Mouse (Mus musculus): ENCODE measurements around the gene Pdcd1lg2.

Gene Pdcd1lg2

GRCm38 (mm10) chr19:29374947-29375346, 35.8 kb upstream of the Pdcd1lg2 start:
- in situ Hi-C loops (cut with MboI; ENCODE audit: low pct_unique_long_range_greater_than_20kb in 1 of 2, low sequenced_read_pairs in 2 of 2, unreplicated experiment in 1 of 2), result loop anchor here in 1 of 2 experiments (25.0 kb wide), 1 partner anchor 588 kb away; no protein-coding TSS in a partner anchor

- in situ Hi-C loops (cut with MboI; ENCODE audit: low pct_unique_long_range_greater_than_20kb in 1 of 2, low sequenced_read_pairs in 2 of 2, unreplicated experiment in 1 of 2), result no loop called here
These were observed 34.3 kb upstream of the Pdcd1lg2 start for GRCm38 (mm10) chr19:29376382-29376781.

- in situ Hi-C loops (cut with MboI; ENCODE audit: low pct_unique_long_range_greater_than_20kb in 1 of 2, low sequenced_read_pairs in 2 of 2, unreplicated experiment in 1 of 2), result no loop called here
These were observed 30.7 kb upstream of the Pdcd1lg2 start for GRCm38 (mm10) chr19:29379839-29380603.

- in situ Hi-C loops (cut with MboI; ENCODE audit: low pct_unique_long_range_greater_than_20kb in 1 of 2, low sequenced_read_pairs in 2 of 2, unreplicated experiment in 1 of 2), result no loop called here
These were observed 27.4 kb upstream of the Pdcd1lg2 start for GRCm38 (mm10) chr19:29383368-29383767.

- in situ Hi-C loops (cut with MboI; ENCODE audit: low pct_unique_long_range_greater_than_20kb in 1 of 2, low sequenced_read_pairs in 2 of 2, unreplicated experiment in 1 of 2), result no loop called here
These were observed 26.3 kb upstream of the Pdcd1lg2 start for GRCm38 (mm10) chr19:29384412-29384811.

GRCm38 (mm10) chr19:29384994-29385393, 25.7 kb upstream of the Pdcd1lg2 start:
- in situ Hi-C loops (cut with MboI; ENCODE audit: low pct_unique_long_range_greater_than_20kb in 1 of 2, low sequenced_read_pairs in 2 of 2, unreplicated experiment in 1 of 2), result no loop called here

- in situ Hi-C loops (cut with MboI; ENCODE audit: low pct_unique_long_range_greater_than_20kb in 1 of 2, low sequenced_read_pairs in 2 of 2, unreplicated experiment in 1 of 2), result no loop called here
These were observed 24.9 kb upstream of the Pdcd1lg2 start for GRCm38 (mm10) chr19:29385822-29386221.

- in situ Hi-C loops (cut with MboI; ENCODE audit: low pct_unique_long_range_greater_than_20kb in 1 of 2, low sequenced_read_pairs in 2 of 2, unreplicated experiment in 1 of 2), result no loop called here
These were observed 21.9 kb upstream of the Pdcd1lg2 start for GRCm38 (mm10) chr19:29388818-29389217.

- in situ Hi-C loops (cut with MboI; ENCODE audit: low pct_unique_long_range_greater_than_20kb in 1 of 2, low sequenced_read_pairs in 2 of 2, unreplicated experiment in 1 of 2), result no loop called here
These were observed 20.2 kb upstream of the Pdcd1lg2 start for GRCm38 (mm10) chr19:29390483-29390882.

GRCm38 (mm10) chr19:29391279-29391678, 19.4 kb upstream of the Pdcd1lg2 start:
- in situ Hi-C loops (cut with MboI; ENCODE audit: low pct_unique_long_range_greater_than_20kb in 1 of 2, low sequenced_read_pairs in 2 of 2, unreplicated experiment in 1 of 2), result no loop called here

GRCm38 (mm10) chr19:29393333-29393732, 17.4 kb upstream of the Pdcd1lg2 start:
- in situ Hi-C loops (cut with MboI; ENCODE audit: low pct_unique_long_range_greater_than_20kb in 1 of 2, low sequenced_read_pairs in 2 of 2, unreplicated experiment in 1 of 2), result no loop called here

GRCm38 (mm10) chr19:29394721-29395120, 16.0 kb upstream of the Pdcd1lg2 start:
- in situ Hi-C loops (cut with MboI; ENCODE audit: low pct_unique_long_range_greater_than_20kb in 1 of 2, low sequenced_read_pairs in 2 of 2, unreplicated experiment in 1 of 2), result no loop called here

GRCm38 (mm10) chr19:29396353-29396752, 14.4 kb upstream of the Pdcd1lg2 start:
- in situ Hi-C loops (cut with MboI; ENCODE audit: low pct_unique_long_range_greater_than_20kb in 1 of 2, low sequenced_read_pairs in 2 of 2, unreplicated experiment in 1 of 2), result no loop called here

- in situ Hi-C loops (cut with MboI; ENCODE audit: low pct_unique_long_range_greater_than_20kb in 1 of 2, low sequenced_read_pairs in 2 of 2, unreplicated experiment in 1 of 2), result no loop called here
These were observed 10.9 kb upstream of the Pdcd1lg2 start for GRCm38 (mm10) chr19:29399786-29400185.

- in situ Hi-C loops (cut with MboI; ENCODE audit: low pct_unique_long_range_greater_than_20kb in 1 of 2, low sequenced_read_pairs in 2 of 2, unreplicated experiment in 1 of 2), result no loop called here
These were observed 10.3 kb upstream of the Pdcd1lg2 start for GRCm38 (mm10) chr19:29400466-29400865.

GRCm38 (mm10) chr19:29402621-29403020, 8.1 kb upstream of the Pdcd1lg2 start:
- in situ Hi-C loops (cut with MboI; ENCODE audit: low pct_unique_long_range_greater_than_20kb in 1 of 2, low sequenced_read_pairs in 2 of 2, unreplicated experiment in 1 of 2), result no loop called here

GRCm38 (mm10) chr19:29403251-29403650, 7.5 kb upstream of the Pdcd1lg2 start:
- in situ Hi-C loops (cut with MboI; ENCODE audit: low pct_unique_long_range_greater_than_20kb in 1 of 2, low sequenced_read_pairs in 2 of 2, unreplicated experiment in 1 of 2), result no loop called here

- in situ Hi-C loops (cut with MboI; ENCODE audit: low pct_unique_long_range_greater_than_20kb in 1 of 2, low sequenced_read_pairs in 2 of 2, unreplicated experiment in 1 of 2), result no loop called here
These were observed 5.3 kb upstream of the Pdcd1lg2 start for GRCm38 (mm10) chr19:29405388-29405787.

- in situ Hi-C loops (cut with MboI; ENCODE audit: low pct_unique_long_range_greater_than_20kb in 1 of 2, low sequenced_read_pairs in 2 of 2, unreplicated experiment in 1 of 2), result no loop called here
These were observed 4.4 kb upstream of the Pdcd1lg2 start for GRCm38 (mm10) chr19:29406042-29407017.
